Mouse (Mus musculus): ENCODE data around the gene Dock4.

Dock4 gene

DNA sequence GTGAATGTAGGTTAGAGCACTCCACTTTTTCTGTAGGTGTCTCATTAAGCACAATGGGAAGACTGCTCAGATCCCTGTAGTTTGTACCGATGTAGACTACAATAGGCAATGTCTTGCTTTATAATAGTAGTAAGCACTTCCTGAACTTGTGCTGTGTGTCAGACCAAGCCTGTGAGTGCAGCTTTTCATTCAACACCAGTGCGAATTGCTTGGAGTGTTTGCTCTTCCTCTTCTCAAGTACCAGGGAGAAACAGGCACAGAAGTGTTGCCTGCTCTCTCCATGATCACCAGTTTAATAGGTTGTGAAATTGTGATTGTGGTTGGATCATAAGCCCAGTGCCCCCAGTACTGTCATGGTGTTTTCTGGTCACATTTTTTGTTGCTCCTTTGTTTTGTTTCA lies 18.1 kb downstream of the Dock4 start:
- no peak for DNase-seq

DNA sequence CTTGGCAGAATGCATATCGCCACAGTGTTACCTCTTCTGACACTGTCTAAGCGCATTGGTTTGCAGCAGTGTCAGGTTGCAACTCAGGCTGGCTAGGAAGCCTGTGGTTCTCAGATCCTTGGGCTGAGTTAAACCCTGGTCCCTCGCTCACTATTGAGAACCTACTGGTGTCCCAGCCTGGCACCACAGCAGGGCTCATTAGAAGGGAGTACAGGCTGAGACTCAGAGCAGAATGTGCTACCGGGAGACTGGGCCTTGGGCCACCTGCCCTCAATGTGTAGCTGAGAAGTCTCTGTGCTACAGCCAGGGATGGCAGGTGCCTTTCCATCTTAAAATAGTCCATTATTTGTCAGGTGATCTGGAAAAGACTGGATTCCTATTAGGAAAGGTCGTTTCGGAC lies 18.5 kb downstream of the Dock4 start:
- no peak for DNase-seq

DNA sequence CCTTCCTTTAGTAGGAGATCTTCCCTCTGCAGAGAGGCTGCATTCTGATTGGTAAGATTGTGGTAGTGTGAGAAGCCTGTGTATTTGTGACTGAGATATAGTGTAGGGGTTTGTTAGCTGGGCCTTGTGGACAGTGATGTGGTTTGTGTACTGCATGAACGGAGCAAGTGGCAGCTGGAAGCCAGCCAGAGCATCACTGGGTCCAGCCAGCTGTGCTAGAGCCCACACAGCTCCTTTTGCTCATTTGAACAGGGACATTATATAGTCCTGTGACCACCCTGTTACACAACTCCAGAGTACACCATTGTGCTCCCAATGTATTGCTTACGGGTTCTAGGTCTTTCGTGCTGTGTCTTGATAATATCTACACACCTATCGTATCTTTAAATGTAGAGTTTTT lies 22.5 kb downstream of the Dock4 start:
- DNase-seq: no peak

DNA sequence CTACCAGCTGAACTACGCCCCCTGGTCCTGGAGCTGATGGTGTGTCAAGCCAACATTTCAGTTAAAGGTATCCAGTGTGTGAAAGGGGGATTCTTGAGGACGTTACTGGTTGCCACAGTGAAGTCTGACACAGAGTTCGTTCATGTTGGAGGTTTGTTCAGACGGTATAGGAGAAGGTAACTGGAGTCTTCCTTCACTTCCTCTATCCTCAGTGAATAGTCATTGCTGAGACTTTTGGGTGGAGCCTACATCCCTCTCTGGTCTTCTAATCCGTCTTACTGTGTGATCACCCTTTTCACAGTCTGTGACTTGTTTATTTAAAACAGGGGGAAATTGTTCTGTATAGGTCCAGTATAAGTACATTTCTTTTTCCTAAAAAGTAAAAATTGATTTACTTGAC lies 23.3 kb downstream of the Dock4 start:
- DNase-seq: no peak

DNA sequence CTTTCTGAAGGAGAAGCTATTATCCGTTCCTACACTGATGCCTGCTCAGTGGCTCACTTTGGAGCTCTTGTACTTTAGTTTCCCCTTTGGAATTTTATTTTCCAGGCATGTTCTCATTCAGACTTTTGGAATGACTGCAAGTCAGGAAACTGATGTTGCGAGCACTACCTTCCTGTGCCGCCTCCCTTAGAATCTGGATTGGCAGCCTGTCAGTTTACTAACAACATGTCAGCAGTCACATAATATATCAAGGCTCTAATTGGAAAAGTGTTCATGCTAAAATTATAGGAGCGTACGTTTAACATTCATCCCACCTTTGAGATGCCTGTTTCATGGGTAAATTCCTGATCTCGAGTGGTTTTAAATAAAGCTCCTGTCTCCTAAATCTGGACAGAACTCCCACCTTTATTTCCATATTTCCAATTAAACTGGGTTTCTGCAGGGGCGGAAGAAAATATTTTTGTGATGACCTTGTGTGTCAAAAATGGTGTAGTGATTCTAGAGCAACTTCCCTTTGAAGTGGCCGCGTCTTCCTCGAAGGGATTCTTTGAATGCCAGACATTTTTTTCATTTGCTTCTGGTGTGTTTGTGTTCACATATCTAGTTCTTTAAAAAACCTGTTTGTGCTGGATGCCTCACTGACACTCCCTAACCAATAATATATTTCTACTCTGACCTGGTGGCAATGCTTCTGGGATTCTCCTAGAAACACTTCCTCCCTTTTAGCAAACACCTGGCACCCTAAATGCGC lies 26.1 kb downstream of the Dock4 start:
- DNase-seq: no peak

DNA sequence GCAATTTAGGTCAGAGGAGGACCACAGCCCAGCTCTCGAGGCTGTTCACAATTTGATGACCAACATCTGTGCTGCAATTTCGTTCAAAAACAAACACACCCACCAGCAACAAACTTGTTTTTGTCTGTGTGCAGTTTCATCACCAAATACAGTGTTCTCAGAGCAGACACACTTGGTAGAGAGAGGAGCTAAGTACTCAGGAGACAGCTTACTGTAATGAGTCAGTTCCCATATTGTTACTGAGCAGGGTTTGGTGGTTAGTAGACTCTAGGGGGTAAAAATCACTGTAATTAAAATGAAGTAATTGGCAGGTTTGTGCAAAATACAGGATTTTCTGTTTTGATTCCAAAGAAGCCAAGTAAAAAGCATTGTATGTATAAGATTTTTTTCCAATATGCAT lies 28.0 kb downstream of the Dock4 start:
- no peak for DNase-seq

DNA sequence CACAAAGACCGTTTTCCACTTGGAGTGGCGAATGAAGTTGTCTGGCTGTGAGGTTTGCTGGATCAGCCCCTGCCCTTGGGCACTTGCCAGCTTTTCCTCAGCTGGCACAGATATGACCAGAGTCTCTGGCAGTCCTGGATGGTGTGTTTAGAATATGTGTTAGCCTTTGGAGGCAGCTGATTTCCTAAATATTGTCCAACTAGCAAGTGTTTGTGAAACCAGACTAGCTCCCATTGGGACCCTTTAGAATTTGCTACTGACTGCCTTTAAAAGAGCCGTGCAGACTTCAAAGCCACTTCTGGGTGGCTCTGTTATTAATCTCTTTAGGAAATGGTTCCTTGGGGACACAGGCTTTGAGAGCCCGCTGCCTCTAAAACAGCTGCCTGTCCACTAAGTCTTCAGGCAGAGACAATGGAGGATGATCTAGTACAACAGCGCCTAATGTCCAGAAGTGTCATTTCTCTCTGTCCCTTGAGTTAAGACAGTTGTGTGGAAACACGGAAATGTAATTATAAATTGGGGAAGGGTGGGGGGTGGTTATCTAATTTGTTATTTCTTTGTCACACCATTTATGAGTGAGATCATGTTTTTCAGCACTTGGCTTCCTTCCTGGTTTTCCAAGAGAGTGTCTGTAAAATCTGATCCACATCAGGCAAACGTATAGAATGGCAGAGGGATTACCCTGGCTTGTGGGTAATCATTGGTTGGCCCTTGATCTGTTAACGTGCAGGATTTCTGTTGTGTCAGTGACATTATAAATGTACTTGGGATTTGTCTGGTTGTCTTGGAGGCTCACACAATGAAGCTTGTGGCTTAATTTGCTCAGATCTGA lies 32.1 kb downstream of the Dock4 start:
- no peak for DNase-seq

DNA sequence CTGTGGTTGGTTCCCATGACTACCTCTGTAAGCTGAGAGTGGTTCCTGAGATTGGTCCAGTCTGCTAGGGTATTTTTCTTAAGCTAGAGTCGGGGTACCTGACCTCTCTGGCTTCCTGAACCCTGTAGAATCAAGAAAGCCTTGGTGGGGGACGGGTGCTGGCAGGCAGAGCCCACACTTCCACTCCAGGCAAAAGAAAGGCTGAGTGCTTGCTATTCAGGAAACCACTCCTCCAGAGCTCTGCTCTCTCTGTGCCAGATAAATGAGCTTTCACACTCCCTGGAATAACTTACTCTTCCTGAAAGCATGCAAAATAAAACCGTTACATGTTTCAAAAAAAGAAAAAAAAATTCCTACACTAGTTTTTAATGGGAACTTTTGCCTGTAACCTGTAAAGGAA lies 38.5 kb downstream of the Dock4 start:
- DNase-seq: no peak

DNA sequence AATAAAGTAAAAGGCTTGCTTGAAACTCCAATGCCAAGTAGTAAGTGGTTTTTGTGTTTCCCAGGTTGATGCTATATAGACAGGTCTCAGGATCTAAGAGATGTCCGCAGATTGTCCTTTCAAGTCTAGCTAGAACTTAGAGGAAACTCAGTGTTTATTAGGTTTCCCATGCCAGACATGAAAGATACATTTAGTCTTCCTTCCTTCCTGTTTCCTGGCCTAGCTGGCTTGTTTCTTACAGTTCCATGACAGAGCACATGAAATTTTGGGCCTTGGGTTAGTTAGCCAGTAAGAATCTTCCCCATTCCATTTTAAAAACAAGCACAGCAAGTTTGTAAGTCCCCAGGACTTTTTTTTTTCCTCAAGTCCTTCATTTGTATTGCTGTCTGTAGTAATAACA lies 39.5 kb downstream of the Dock4 start:
- no peak for DNase-seq

DNA sequence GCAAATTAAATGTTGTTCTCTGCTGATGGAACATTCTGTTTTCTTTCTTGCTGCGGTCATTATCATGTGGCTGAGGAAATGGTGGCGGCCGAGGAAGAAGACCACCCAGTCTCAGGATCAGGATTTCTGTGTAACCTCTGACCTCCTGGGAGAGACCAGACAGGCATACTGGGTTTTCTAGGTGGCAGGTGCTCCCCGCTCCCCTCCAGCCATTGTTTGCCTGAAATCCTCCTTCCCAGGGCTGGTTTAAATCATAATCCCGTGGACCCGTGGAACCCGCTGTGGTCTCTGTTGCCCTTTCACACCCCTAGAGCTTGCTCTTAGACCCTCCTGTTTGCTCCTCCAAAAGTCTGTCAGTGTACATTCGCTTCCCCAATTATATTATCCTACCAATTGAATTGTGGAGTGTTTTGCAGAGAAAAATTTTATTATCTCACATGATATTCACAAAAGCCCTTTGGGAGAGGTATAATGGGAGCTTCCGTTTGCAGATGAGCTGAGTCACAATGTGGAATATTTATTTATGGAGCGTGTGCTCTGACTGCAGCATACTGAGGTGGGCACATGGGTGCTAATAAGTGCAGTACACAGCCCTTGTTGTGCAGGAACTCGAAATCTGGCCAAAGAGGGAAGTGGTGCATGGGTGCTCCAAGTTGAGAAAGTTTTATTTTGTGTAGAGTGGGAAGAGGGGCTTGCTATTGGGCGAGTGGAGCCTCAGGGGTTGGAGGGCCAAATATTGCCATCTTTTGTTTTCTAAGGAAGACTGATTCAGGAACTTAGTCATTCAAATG lies 40.5 kb downstream of the Dock4 start:
- DNase-seq: no peak

DNA sequence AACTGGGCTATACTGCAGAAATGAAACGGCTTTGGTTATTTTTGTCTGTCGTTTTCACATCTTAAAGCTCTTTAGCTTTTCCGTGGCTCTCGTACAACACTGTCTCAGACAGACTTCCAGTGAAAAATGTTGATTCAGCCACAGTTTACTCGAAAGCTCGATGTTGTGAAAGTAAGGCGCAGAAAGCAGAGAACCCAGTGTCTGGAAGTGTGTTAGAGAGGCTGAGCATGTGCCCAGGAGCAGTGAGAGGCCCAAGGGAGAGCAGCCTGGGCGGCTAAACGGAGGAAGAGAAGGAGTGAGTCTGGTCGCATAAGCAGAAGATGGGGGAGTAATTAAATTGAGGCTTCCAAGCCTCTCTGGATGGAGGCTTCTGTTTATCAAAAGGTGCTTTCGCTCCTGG lies 50.6 kb downstream of the Dock4 start:
- DNase-seq: no peak

DNA sequence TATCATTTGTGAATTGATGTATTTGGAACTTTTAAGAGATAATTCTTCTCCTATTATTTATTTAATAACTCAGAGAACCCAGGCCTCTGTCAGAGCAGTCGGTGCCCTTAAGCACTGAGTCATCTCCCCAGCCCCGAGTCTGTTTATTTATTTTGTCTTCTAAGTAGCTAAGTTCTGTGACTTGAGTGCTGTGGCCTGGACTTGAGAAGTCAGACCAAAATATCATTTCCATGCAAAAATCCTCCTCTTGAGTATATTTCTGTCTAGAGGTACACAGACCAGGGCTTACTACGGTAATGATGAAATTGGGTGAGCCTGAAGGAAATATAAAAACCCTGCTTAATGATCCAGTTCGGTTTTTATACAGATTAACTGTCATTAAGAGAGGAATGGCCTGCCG lies 52.1 kb downstream of the Dock4 start:
- DNase-seq: no peak

DNA sequence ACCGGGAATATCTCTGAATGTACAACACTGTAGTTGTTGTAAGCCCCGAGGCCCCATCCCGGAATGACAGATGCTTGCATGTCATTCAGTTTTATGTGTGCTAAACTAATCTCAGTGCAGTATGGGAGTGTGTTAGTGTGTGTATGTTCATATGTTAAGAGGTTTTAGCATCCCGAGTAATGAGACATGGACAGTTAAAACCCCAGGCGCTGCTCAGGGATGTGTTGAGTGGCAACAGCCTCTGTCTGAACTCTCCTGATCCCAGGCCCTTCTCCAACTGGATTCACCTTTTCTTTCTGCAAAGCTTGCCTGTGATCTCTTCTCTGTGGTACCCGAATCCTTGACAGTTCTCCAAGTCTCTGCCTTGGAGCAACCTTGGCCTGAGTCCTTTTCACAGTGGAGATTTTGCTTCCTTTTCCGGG lies 52.5 kb downstream of the Dock4 start:
- DNase-seq: no peak

DNA sequence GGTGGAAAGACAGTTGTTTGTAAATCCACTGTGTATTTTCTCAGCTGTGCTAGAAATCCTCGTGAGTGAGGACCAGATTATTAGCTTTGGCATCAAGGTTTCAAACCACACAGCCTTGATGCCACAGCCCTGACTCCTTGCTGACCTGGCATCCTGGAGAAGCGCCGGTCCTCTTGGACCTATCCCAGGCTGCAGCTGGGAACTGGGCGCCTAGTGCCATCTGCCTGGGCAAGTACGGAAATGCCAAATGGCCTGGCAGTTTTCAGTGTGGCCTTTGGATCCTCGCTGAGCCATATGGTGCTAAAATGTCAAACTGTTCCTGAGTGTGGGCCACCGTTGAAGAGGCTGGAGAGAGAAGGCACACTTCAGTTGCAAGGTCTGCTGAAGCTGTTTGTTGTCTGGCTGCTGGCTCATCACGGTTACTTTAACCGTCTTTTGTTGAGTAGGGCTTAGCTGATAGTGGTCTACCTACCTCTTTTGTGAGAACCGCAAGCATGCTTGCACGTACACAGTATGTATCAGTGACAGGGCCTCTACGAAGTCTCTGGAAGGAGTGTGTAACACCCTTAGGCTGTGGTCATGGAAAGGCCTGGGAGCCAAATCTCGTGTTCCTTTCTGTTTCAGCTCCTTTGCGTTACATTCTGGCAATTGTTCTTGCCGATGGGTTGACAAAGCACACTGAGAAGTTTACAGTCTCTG lies 53.3 kb downstream of the Dock4 start:
- DNase-seq: no peak

DNA sequence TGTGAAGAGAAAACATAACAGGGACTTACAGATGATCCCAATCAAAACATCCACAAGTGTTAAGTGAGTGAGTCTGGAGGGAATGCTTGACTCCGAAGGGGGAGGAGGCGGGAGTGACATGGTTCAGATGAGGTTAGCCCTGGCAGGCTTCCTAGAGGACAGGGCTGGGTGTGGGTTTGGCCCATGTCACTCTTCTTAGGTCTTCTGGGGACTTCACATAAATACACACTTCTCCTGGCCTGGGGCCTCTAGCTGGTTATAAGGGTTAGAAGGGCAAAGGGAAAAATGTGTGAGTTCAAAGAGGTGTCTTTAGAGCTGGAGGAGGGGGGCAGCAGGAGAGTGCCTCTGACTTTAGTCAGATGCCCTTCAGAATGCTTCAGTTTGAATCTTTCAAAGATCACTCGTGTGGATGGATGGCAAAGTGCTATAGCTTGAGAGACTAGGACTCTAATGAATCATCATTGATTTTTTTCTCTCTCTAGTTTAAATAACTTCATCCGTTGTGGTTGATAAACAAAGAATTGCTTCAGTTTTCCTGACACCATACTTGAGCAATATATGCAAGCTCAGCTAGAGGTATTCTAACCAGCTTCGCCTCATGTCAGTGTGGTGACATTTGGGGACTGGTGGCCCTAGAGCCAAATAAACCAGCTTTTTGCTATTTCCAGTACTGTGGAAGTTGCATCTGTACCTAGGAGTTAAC lies 54.0 kb downstream of the Dock4 start:
- DNase-seq: no peak

DNA sequence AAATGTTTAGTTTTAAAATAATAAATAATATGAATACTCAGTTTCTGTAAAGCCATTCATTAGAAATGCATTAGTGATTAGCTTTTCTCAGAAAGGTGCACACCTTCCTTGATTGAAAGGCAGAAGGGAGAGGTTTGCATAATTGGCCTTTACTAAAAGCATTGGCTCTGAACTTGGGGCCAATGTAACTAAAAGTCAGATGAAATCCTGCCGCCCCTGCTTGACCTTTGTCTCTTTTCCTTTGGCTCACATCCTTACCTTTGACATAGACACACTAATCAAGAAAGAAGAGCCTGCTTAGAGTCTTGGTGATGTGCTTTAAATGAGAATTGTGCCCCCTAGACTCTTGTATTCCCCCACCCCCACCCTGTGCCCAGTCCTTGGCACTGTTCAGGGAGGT lies 55.4 kb downstream of the Dock4 start:
- no peak for DNase-seq

DNA sequence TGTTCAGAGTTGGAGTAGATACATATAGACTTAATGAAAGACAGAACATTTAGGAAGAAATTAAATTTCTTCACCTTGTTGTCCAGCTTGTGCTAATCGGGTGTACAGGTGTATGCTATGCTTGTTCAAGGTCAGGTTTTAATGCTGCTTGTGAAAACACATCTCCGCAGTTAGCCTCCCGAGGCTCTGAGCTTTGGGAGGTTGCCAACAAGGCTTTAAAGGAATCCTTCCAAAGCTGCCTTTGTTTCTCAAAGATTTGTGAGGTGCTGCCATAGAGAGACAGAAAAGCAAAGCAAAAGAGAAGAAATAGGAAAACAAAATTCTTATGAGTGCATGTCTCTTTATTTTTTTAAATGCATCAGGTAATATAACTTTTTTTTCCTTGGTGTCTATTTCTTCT lies 57.8 kb downstream of the Dock4 start:
- DNase-seq: no peak

DNA sequence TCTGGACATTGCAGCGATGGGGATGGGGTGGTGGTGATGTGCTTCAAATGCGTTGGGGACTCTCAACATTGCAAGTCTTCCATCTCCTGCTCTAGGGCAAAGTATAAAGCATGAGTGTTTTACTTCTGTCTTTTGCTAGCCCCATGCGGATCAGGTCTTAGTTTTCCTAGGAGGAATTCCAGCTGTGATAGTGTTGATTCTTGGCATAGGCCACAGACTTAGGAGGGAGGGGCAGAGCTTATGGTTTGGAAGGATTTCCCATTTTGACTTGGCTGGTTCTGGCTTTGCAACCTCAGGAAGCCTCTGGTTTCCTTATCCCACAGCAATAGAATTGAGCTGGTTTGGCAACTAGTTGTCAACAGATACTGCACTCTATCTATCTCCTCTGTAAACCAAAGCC lies 58.9 kb downstream of the Dock4 start:
- no peak for DNase-seq

DNA sequence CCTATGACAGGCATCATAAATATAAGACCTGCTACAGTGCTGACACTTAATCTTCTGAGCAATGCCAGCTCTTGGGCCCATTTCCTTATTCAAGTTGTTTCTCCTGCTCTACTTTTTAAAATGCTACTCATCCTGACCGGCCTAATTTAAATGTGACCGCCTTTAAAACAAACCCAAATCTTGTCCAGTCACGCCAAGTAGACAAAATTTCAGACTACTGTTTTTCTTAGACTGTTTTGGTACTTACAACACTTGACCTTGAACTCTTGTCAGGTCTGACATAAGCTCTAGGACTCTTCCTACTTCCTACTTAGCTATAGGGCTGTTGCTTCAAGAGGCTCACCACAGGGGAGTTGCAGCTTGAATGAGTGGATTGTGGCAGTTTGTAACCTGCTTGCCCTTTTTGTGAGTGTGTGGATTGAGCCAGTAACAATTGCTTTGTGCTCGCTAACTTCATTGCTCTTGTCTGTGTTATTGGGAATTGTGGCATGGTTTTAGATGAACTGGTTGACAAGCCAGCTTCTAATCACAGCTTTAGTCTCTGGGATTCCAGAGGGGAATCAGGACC lies 62.2 kb downstream of the Dock4 start:
- no peak for DNase-seq

DNA sequence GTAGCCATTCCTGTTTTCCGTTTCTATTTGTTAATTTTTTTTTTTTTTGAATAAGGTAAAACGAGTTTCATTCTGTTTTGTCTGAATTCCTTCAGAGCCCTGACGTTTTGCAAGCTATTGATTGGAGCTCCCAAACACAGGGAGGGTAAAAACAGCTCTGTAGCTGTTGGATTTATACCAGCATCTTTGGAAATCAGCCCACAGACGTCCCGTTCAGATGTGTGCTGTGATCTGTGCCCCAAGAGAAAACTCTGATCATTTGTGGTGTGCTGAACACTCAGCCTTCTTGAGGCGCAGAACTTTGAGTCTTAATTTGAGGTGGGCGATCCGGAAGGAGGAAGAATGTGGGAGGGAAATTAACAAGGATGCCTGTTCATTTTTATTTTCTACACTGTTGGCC lies 62.7 kb downstream of the Dock4 start:
- no peak for DNase-seq

DNA sequence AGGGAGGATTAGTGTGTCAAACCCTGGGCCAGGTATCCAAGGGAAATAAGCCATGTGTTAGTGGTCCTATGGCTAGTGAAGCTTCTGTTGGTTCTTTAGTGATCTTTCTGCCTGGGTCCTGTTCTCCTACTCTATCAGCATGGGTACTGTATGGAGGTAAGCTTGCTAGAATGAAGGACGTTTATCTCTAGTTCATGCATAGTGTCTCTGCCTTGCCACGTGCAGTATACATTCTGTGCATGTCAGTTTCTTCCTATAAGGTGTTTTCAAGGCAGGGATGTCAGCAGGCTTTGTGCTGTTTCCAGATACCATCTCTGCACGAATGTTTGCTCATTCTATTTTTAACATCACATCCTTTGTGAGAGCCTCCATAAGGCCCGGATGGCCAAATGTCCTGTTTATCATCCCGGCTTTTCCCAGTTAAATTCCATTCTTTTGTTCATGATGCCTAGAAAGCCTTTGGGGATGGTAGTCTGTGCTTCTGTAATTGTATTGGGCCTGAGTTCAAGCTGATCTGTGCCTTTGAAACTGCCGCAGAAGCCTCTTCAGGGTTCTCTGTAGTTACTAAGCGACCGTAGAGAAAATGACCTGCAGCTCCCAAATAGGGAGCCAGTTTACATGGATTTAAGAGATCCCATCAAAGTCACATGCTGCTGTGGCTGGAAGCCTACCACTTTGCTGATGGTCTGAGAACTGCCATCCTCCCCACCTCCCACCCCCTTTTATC lies 66.1 kb downstream of the Dock4 start:
- DNase-seq: no peak

DNA sequence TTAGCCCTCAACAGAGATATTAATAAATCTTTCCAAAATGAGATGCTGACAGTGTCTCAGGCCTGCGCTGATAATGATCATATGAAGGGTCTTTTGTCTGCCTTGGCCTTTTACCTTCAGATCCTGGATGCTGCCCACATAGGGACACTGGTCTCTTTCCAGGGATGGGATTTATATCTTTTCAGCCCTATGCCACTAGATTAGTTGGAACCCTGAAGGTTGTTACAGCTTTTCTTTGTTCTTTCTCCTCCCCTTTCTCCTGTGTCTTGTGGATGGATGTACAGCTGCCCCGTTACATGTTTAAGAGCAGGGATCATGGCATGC lies 66.6 kb downstream of the Dock4 start:
- no peak for DNase-seq

Measured in thymus, postnatal 25 days (tissue).